Mouse (Mus musculus): ENCODE results near the gene Hmg20b.
A peak's percentile ranks its signal among the peaks of the same experiment; 100 is the strongest.

The Hmg20b gene

DNA sequence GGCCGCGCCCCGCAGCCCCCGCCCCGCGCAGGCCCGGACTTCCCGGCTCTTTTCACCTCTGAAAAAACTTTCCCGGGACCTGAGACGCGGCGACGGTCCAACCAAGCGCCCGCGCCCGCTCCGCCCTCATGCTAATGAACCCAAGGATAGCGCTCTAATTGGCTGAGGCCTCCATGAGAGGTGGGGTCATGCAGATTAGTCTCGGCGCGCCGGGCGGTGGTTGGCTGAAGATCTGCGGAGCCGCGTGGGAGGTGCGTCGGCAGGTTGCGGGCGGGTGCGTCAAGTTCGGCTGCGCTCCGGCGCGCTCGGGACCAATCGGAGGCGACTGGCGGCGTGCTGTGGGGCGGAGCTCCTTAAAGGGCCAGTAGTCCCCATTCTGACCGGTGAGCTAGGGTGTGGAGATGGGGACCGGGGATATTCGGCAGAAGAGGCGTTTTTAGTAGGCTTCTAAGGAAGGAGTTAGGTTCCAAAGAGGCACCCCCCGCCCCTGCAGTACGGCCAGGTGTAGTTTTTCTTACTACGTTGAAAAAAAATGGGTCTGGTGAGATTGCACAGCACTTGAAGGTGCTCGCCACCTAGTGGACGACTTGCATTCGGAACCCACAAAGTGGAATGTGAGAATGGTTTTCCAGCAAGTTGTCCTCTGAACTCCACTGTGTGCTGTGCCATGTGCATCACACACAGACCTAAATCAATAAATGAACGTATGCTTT is at the start of gene Hmg20b:
Gene Hmg20b, minus strand, starts transcription at position 130 of the 713 bp plus-strand sequence.
- DNase-seq (ENCODE audit: low read depth, low spot score) = peak; percentile 99

DNA sequence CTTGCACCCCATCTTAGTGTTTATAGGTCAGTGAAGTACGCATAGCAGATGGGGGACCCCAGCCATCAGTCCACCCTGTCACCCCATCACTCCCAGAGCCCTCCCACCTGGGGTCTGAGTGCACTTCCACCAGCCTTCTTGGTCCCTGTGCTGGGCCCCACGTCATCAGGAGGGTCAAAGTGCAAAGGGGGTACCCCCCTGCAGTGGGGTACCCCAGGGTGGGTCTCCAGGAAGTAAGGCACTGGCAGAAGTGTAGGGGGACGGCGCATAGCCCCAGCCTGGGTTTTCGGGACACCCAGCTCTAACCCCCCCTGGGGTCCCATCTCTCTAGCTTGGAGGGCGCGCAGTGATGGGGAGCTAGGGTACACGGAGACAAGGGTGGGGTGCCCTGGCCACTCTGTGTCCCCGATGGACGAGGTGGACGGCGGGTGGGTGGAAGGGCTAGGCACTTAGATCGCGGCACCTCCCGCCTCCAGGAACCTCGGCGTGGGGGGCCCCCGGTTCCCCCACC is 49.6 kb upstream of the Hmg20b start:
- no peak for DNase-seq (ENCODE audit: low read depth, low spot score)

DNA sequence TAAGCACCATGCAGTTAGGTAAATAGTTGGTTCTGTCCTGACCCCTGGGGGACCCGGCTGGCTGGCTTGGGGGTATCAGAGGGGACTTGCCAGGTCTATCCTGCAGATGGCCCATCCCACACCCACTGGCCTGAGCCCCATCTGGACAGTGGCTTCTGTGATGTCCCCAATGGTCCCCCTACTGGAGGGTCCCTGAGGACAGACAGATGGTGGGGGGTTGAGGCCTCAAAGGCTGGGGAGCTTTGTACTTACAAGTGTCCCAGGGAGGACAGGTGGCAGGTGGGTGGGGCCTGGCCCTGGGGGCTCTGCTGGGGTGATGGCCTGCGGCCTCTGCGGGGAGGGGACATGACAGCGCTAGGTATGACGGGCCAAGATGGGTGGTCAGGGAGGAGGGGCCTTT is 49.0 kb upstream of the Hmg20b start:
- DNase-seq (ENCODE audit: low read depth, low spot score) = no peak

DNA sequence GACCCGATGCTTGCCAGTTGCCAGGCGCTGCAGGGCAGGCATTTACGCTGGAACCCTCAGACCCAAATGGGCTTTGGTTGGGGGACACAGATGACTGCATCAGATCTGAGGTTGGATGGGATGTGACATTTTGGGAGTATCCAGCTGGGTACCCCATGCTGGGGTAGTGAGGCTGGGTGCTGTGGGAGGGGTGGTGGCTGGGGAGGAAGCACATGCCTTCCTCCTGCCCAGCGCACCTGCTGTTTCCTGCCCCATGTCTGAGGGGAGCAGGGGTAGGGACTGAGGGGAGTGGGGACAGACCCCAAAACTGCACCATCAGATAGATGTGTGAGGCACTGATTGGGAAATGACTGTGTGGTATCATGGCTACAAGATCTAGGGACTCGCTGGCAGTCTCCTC is 46.5 kb upstream of the Hmg20b start:
- no peak for DNase-seq (ENCODE audit: low read depth, low spot score)

DNA sequence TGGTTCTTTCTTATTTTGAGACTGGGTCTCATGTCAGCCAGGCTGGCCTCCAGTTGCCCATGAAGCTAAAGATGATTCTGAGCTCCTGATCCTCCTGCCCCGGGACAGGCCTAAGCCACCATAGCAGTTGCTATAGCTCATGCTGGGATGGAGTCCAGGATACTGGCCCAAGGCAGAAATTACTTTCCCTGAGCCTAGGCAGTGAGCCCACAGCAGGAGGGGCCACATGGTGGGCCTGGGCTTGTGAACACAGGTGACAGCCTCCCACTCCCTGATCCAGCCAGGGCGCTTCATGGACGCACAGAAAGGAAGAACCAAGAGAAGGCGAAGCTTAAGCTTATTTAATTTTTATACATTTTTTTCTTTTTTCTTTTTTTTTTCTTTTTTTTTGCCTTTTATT is 45.6 kb upstream of the Hmg20b start:
- DNase-seq (ENCODE audit: low read depth, low spot score) = no peak

DNA sequence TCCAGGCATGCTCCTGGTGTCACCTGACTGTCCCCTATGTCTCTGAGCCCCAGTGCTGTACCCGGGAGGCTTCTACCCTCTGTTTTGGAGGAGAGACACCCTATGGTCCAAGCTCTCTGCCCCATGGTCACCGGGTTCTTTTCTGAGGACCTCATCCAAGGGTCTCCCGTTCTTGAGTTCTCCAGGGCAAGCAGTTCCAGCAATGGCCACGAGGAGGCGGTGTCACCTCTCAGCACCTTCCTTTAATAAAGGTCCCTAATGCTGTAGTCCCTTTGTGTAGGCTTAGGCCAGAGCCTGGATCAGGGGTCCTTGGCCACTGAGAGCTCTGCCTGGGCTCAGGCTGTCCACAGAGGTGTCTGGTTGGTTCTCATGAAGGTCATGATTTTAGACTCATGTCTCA is 44.8 kb upstream of the Hmg20b start:
- DNase-seq (ENCODE audit: low read depth, low spot score) = peak; percentile 80

- DNase-seq (ENCODE audit: low read depth, low spot score) = no peak
Observed at GRCm38 (mm10) chr10:81393456-81394063, 43.3 kb upstream of the Hmg20b start.

- no peak for DNase-seq (ENCODE audit: low read depth, low spot score)
Observed at GRCm38 (mm10) chr10:81392781-81393185, 42.5 kb upstream of the Hmg20b start, which contains the start of gene Smim24. Gene Smim24, plus strand, starts transcription at chr10:81393051.

DNA sequence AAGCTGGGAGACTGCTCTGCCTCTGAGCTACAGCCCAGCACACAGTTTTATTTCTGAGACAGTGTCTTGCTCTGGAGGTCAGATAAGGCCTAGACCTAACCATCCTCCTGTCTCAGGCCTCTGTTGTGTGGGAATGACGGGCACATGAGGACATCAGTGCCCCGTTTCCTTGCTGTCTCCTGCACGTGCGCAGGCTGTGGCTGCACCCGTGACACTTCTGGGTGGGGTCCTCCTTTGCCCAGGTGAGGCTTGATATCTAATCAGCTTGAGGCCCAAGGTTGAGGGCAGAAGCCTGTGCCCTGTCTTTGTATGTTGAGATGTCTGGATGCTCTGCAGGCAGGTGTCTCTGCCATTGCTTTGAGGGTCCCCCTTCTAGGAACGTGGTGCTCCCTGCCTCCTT is 42.0 kb upstream of the Hmg20b start:
- no peak for DNase-seq (ENCODE audit: low read depth, low spot score)

DNA sequence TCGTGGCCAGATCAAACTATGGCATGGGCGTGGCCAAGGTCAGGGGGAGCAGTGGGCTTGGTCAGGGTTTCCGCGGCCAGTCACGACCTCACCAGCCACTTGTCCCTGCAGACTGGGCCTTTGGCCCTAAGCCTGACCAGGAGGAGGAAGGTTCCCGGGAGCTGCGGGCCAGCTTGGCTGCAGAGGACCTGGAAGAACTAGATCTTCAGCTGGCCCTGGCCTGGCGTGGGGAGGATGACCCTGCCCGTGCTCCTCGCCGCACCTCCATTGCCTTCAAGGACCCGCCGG is 40.3 kb upstream of the Hmg20b start:
- no peak for DNase-seq (ENCODE audit: low read depth, low spot score)

DNA sequence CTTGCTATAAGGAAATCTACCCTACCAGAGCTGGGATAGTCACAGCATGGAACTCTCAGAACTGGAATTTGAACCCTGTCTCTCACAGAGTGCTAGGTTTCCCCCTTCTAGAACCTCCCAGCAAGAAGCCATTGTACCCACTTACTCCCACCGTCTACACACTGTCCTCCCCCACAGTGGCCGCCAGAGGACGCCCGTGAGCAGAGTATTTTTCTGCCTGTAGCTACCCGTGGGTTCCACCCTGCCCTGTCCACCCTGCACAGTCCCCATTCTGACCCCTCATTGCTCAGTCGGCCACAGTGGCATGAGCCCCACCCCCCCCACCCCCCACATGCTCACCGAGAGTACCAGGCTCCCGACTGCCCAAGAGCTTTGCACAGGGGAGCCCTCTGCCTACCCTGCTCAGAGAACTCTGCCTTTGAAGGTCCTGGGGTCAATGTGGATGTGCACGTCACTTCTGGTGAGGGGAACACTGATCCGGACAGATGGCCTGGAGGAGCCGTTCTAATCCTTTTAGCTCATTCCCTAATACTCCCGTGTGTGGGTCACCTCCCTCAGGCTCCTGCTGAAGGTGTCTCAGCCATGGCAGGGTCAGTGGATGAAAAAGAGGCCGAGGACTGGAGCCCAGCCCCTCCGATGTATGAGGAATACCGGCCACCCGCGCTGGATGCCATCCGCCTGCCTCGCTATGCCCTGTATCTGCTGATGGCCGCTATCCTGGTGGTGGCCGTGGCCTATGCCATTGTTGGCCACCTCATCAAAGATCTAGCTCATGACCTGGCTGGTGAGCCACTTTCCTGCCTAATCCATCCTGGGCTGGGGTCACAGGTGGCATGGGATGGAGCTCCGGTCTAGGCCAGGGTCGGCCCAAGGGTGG is 39.8 kb upstream of the Hmg20b start:
- peak; percentile 57 for DNase-seq (ENCODE audit: low read depth, low spot score)

DNA sequence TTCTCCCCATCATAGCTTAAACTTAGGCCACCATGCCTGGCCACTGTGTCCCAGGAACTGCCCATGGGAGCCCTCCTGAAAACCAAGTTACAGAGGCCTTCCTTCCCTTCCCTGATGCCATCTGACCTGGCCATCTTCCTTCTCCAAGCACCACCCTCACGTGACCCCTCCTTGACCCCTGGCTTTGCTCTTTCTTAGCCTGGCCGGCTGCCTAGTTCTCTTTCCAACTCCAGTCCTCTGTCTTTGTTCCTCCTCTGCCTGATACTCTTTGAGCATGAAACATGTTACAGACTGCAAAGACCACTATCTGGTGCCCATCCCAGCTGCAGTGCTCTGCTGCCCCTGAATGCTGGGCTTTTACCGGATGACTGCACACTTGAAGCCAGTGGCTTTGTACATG is 39.1 kb upstream of the Hmg20b start:
- DNase-seq (ENCODE audit: low read depth, low spot score) = no peak

DNA sequence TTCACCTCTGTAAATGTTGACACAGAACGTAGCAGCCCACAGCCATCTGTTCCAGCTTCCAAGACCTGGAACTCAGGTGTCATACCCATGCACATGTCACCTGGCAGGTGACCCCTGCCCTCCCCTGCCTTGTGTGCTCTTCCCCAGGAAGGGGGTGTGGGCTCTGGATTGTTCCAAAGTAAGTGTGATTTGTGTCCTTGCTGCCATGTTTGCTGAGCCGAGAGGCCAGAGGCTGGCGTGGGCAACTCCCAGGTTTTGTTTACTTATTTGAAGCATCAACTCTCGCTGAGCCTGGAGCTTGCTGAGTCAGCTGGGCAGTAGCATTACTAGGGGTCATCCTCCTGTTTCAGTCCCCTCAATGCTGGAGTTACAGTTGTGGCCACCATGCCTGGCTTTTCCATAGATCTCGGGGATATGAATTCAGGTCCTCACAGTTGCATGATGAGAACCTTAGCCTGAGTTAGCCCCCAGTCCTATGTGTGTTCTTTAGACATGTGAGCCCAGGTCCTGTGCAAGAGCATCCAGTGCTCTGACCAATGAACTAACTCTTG is 38.3 kb upstream of the Hmg20b start, which contains the start of gene Gm48552:
Gene Gm48552, plus strand, starts transcription at position 501 of the 551 bp plus-strand sequence.
- no peak for DNase-seq (ENCODE audit: low read depth, low spot score)

DNA sequence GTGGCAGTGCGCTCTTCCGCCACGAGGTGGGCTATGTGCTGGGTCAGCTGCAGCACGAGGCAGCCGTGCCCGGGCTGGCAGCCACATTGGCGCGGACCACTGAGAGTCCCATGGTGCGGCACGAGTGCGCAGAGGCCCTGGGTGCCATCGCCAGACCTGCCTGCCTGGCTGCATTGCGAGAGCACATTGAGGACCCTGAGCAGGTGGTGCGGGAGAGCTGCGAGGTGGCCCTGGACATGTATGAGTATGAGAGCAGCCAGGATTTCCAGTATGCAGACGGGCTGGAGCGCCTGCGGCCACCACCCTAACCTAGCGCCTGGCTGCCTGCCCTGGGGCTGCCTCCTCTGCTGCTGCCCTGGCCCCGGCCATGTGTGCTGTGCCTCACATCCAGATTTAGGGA is 37.4 kb upstream of the Hmg20b start:
- no peak for DNase-seq (ENCODE audit: low read depth, low spot score)

- no peak for DNase-seq (ENCODE audit: low read depth, low spot score)
Observed at GRCm38 (mm10) chr10:81385603-81386306, 35.5 kb upstream of the Hmg20b start.

DNA sequence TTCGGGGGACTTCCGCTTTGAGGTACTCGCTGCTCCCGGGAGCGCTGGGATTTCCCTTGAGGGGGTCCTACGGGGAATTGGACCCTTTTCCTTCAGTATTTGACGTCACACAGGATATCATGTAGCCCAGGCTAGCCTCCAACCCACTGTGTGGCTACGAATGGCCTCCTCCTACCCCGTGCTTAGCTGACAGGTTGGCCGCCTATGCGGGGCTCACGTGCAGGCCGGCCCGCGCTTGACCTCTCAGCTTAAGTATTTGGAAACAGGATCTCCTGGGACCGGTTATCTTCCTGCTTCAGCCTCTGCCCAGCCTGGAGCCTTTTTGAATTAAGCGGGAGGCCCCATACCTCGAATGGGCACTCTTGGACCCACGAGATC is 34.3 kb upstream of the Hmg20b start:
- no peak for DNase-seq (ENCODE audit: low read depth, low spot score)

- peak; percentile 100 for DNase-seq (ENCODE audit: low read depth, low spot score)
Observed at GRCm38 (mm10) chr10:81383802-81384604, 33.7 kb upstream of the Hmg20b start, which contains the start of the genes Dohh and Gm48551. Gene Dohh, plus strand, starts transcription at chr10:81384428. Gene Gm48551, plus strand, starts transcription at chr10:81384466.

DNA sequence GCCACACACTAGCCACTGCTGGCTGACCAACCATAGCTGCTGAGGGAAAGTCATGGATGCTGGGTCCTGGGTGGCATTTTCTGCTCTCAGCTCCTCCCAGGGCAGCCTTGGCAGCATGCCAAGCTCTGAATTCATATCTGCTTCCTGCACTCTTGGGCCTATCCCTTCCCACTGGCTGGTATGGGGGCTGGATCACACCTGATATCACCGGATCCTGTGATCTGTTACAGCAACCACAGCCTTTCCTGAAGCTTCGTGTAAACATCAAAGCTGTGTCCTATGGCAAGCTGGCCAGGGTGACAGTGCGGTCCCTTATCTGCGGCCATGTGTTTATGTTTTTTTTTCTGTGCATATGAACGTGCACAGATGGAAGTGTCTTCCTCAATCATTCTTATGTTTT is 31.8 kb upstream of the Hmg20b start:
- no peak for DNase-seq (ENCODE audit: low read depth, low spot score)

- DNase-seq (ENCODE audit: low read depth, low spot score) = no peak
Observed at GRCm38 (mm10) chr10:81379809-81380378, 29.6 kb upstream of the Hmg20b start.

- DNase-seq (ENCODE audit: low read depth, low spot score) = no peak
Observed at GRCm38 (mm10) chr10:81379183-81379553, 28.9 kb upstream of the Hmg20b start.
